21 mouse cellular contexts compared by ENCODE assay signal in the genomic region with DNA sequence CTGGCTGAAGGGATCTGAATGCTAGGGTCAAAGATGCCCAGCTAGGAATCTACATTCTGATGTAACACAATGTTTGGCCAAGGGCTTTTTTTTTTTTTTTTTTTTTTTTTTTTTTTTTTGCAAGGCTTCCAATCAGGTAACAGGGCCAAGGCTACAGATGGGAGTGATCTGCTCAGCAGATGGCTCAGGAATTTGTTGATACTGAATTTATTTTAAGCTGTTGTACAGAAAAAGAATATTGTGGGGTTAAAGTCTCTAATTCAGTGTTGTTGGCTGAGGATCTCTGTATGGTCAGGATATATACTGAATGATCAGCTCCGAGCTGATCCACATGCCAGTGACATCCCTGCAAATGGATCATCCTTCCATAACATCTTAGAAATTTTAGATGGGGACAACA. TPM values are rescaled to one million over a fixed set of nuclear protein-coding genes. Genes with fewer than 3 reads are reported as not detected.
DNase-seq lines count a peak whose midpoint lies in the region; ATAC-seq and TF ChIP-seq lines count a peak whose summit lies in the region.
"Had no signal": no experiment of that assay in that cellular context is flagged by ENCODE, and none has a peak within 500 bp of the region (broad histone marks: within the 10 kb centered on the region; RNA-seq: fewer than 3 reads in every experiment).

No protein-coding gene starts in this region.

- no peak overlapping the region for H3K4me3 ChIP-seq in forebrain, embryonic 15.5 days
- no peak overlapping the region for H3K4me3 ChIP-seq in forebrain, embryonic 11.5 days (ENCODE audit: low read depth, low read length)
- H3K4me3 ChIP-seq: embryonic facial prominence, embryonic 13.5 days; midbrain, embryonic 15.5 days had no signal

- TF ChIP-seq CTCF in brain, embryonic 14.5 days (IDR thresholded peaks at IDR 0.05; ENCODE audit: borderline replicate concordance, extremely low read depth, insufficient read depth, insufficient read length): no peak

- H3K36me3 ChIP-seq in forebrain, embryonic 15.5 days: no peaks in the 10 kb centered on the region
- no peaks in the 10 kb centered on the region for H3K36me3 ChIP-seq in forebrain, embryonic 11.5 days (ENCODE audit: control insufficient read depth, insufficient read depth, low read length)
- H3K36me3 ChIP-seq: embryonic facial prominence, embryonic 13.5 days; midbrain, embryonic 15.5 days had no signal

- no peak overlapping the region for H3K9ac ChIP-seq in forebrain, embryonic 15.5 days (replicated peaks)
- H3K9ac ChIP-seq in forebrain, embryonic 11.5 days (ENCODE audit: low read length): no peak overlapping the region
- H3K9ac ChIP-seq: liver, postnatal 0 days; midbrain, embryonic 15.5 days had no signal

- TF ChIP-seq POLR2A in brain, embryonic 14.5 days (IDR thresholded peaks at IDR 0.05; ENCODE audit: borderline replicate concordance, extremely low read depth, insufficient read depth, insufficient read length, poor library complexity, severe bottlenecking): no peak

- no peaks in the 10 kb centered on the region for H3K9me3 ChIP-seq in forebrain, embryonic 15.5 days
- H3K9me3 ChIP-seq in forebrain, embryonic 11.5 days (ENCODE audit: control insufficient read depth, low read length): no peaks in the 10 kb centered on the region
- H3K9me3 ChIP-seq: embryonic facial prominence, embryonic 13.5 days; megakaryocyte, embryonic 14.5 days; midbrain, embryonic 15.5 days had no signal

- H3K27ac ChIP-seq in forebrain, embryonic 15.5 days (replicated peaks): peak overlapping the region; percentile 54
- H3K27ac ChIP-seq in forebrain, embryonic 11.5 days (ENCODE audit: low read depth, low read length): no peak overlapping the region
- H3K27ac ChIP-seq: embryonic facial prominence, embryonic 13.5 days; midbrain, embryonic 15.5 days had no signal

- no peak for ATAC-seq in forebrain, embryonic 15.5 days (replicated peaks)
- no peak for ATAC-seq in forebrain, embryonic 11.5 days (replicated peaks; ENCODE audit: low FRiP score)
- no peak for ATAC-seq in CD4-positive, CD25-positive, alpha-beta regulatory T cell, adult 4 months
- ATAC-seq: liver, postnatal 0 days; midbrain, embryonic 15.5 days had no signal

- no peaks in the 10 kb centered on the region for H3K27me3 ChIP-seq in forebrain, embryonic 15.5 days
- no peaks in the 10 kb centered on the region for H3K27me3 ChIP-seq in forebrain, embryonic 11.5 days (ENCODE audit: control insufficient read depth, insufficient read depth, low read length)
- H3K27me3 ChIP-seq: embryonic facial prominence, embryonic 13.5 days; midbrain, embryonic 15.5 days had no signal

- H3K4me2 ChIP-seq in forebrain, embryonic 15.5 days (replicated peaks): no peak overlapping the region
- no peak overlapping the region for H3K4me2 ChIP-seq in forebrain, embryonic 11.5 days (ENCODE audit: low read depth, low read length, severe bottlenecking)
- H3K4me2 ChIP-seq: embryonic facial prominence, embryonic 13.5 days; midbrain, embryonic 15.5 days had no signal

- DNase-seq in forebrain, embryonic 11.5 days (ENCODE audit: low spot score): no peak
- DNase-seq in 3T3-L1 (ENCODE audit: low read depth, low spot score): peak; percentile 32
- peak; percentile 43 for DNase-seq in brain, embryonic 14.5 days (ENCODE audit: low read depth)
- peak; percentile 29 to 54 for DNase-seq in cerebellum, postnatal 10 days
- no peak for DNase-seq in urinary bladder, postnatal 10 days (ENCODE audit: low spot score)
- no peak for DNase-seq in embryo, embryonic 10.5 days (ENCODE audit: low spot score)
- DNase-seq: kidney, postnatal 4 days; liver, postnatal 0 days; lung, postnatal 14 days; thymus, adult 18-20 months had no signal

- peaks cover 9% of the 10 kb centered on the region for H3K4me1 ChIP-seq in forebrain, embryonic 15.5 days
- H3K4me1 ChIP-seq in forebrain, embryonic 11.5 days (replicated peaks; ENCODE audit: control insufficient read depth, insufficient read depth, low read length): no peaks in the 10 kb centered on the region

- WGBS in forebrain, embryonic 15.5 days: 54% methylated on average over 1 of the region's 1 CpGs
- 85% methylated on average over 1 of the region's 1 CpGs for WGBS in forebrain, embryonic 11.5 days

RNA-seq across cellular contexts. Expression of a gene that starts 4.5 kb away (rescaled TPM):
- polyA plus RNA-seq in forebrain, embryonic 15.5 days (2015; fragmentation: Nextera tagmentation; extraction: Ambion mirVana): 60.7 and 66.9 TPM in 2 replicates
- polyA plus RNA-seq in forebrain, embryonic 11.5 days (2014; fragmentation: Nextera tagmentation; extraction: Ambion mirVana): 66.0 and 71.4 TPM in 2 replicates
- polyA plus RNA-seq in brain, embryonic 14.5 days (2012; rRNA removed): 68.0 and 78.4 TPM in 2 replicates
- polyA plus RNA-seq in CD4-positive, CD25-positive, alpha-beta regulatory T cell, adult 4 months (2017; shearing (Covaris generic)): 100 to 1,000 TPM; 117 to 127 TPM

RNA-seq across cellular contexts. Expression of a gene that starts 23.7 kb away (rescaled TPM):
- 1.2 and 1.6 TPM in 2 replicates for polyA plus RNA-seq in forebrain, embryonic 15.5 days (2015; fragmentation: Nextera tagmentation; extraction: Ambion mirVana)
- 0.65 and 1.1 TPM in 2 replicates for polyA plus RNA-seq in forebrain, embryonic 11.5 days (2014; fragmentation: Nextera tagmentation; extraction: Ambion mirVana)
- 1.2 and 1.5 TPM in 2 replicates for polyA plus RNA-seq in brain, embryonic 14.5 days (2012; rRNA removed)
- 1 to 10 TPM in 1 of 2 experiments, not detected in 1; 2.3 TPM for polyA plus RNA-seq in CD4-positive, CD25-positive, alpha-beta regulatory T cell, adult 4 months (2017; shearing (Covaris generic))
- polyA plus RNA-seq: liver, postnatal 0 days; small intestine, adult 2 months had no signal

RNA-seq across cellular contexts. Expression of a gene that starts 24.2 kb away (rescaled TPM):
- 0.75 and 0.78 TPM in 2 replicates for polyA plus RNA-seq in forebrain, embryonic 15.5 days (2015; fragmentation: Nextera tagmentation; extraction: Ambion mirVana)
- polyA plus RNA-seq in forebrain, embryonic 11.5 days (2014; fragmentation: Nextera tagmentation; extraction: Ambion mirVana): not detected in 2 replicates
- polyA plus RNA-seq in brain, embryonic 14.5 days (2012; rRNA removed): 1.3 TPM in 2 replicates
- polyA plus RNA-seq in CD4-positive, CD25-positive, alpha-beta regulatory T cell, adult 4 months (2017; shearing (Covaris generic)): not detected
- polyA plus RNA-seq: cortical plate, adult 2 months; embryonic facial prominence, embryonic 13.5 days; heart, embryonic 16.5 days; intestine, embryonic 14.5 days; kidney, embryonic 14.5 days; liver, postnatal 0 days; midbrain, embryonic 15.5 days; small intestine, adult 2 months had no signal

RNA-seq across cellular contexts. Expression of a gene that starts 26.2 kb away (rescaled TPM):
- not detected in 2 replicates for polyA plus RNA-seq in forebrain, embryonic 15.5 days (2015; fragmentation: Nextera tagmentation; extraction: Ambion mirVana)
- not detected in 2 replicates for polyA plus RNA-seq in forebrain, embryonic 11.5 days (2014; fragmentation: Nextera tagmentation; extraction: Ambion mirVana)
- 0.09 and 0.11 TPM in 2 replicates for polyA plus RNA-seq in brain, embryonic 14.5 days (2012; rRNA removed)
- under 1 TPM; 0.22 to 0.68 TPM for polyA plus RNA-seq in CD4-positive, CD25-positive, alpha-beta regulatory T cell, adult 4 months (2017; shearing (Covaris generic))
- polyA plus RNA-seq: hindbrain, embryonic 11.5 days; kidney, embryonic 14.5 days had no signal

Comparison
In these comparisons a context has a peak if more than half of its experiments do, and no peak if none do; other contexts are left out.
1. DNase-seq: peak in 3T3-L1 (single experiment), brain, embryonic 14.5 days (single experiment) and cerebellum, postnatal 10 days (2 of 2); none in forebrain, embryonic 11.5 days (single experiment), urinary bladder, postnatal 10 days (single experiment) and embryo, embryonic 10.5 days (single experiment).